Mouse (Mus musculus) hindbrain, embryonic 12.5 days (tissue): ENCODE measurements around the gene Gtf2ird2. TPM values are rescaled to one million over a fixed set of nuclear protein-coding genes. Genes with fewer than 3 reads are reported as not detected.

Experiments
- ATAC-seq: fragments of 200-750 bp; cut with Nextera tagmentation; 2 replicates; pipeline ENCODE4 v1.8.0; 2017; ENCODE audit warnings: moderate TSS enrichment; ENCODE audit not compliant: low FRiP score
- H3K27ac ChIP-seq: fragments of 300-500 bp; sonication (generic); 2 replicates; pipeline ENCODE4 v1.5.1; 2016; ENCODE audit warnings: mild to moderate bottlenecking
- H3K27me3 ChIP-seq: fragments of 300-500 bp; sonication (generic); 2 replicates; pipeline ENCODE4 v1.6.1; 2016; ENCODE audit warnings: mild to moderate bottlenecking
- H3K36me3 ChIP-seq: fragments of 300-500 bp; sonication (generic); 2 replicates; pipeline ENCODE4 v1.6.1; 2016; ENCODE audit warnings: mild to moderate bottlenecking
- H3K4me1 ChIP-seq: fragments of 300-500 bp; sonication (generic); 2 replicates; pipeline ENCODE4 v1.6.1; 2016
- H3K4me2 ChIP-seq: fragments of 300-500 bp; sonication (generic); replicated peaks from 2 replicates; pipeline ENCODE4 v1.6.1; 2016; ENCODE audit warnings: mild to moderate bottlenecking
- H3K4me3 ChIP-seq: fragments of 300-500 bp; sonication (generic); 2 replicates; pipeline ENCODE4 v1.5.1; 2016; ENCODE audit warnings: mild to moderate bottlenecking
- H3K9ac ChIP-seq: fragments of 300-500 bp; sonication (generic); 2 replicates; pipeline ENCODE4 v1.6.1; 2016; ENCODE audit warnings: mild to moderate bottlenecking, moderate library complexity
- H3K9me3 ChIP-seq: fragments of 300-500 bp; sonication (generic); replicated peaks from 2 replicates; pipeline ENCODE4 v1.6.1; 2016; ENCODE audit warnings: mild to moderate bottlenecking
- WGBS: fragments of 180-500 bp; shearing (Covaris S2); methylation state at CpG from one replicate; pipeline ENCODE4 v1.1.7; 2016; 5-methylcytosine and 5-hydroxymethylcytosine counted together
- polyA plus RNA-seq: library from polyadenylated mRNA; unstranded; fragments of >200 nt; fragmentation: Nextera tagmentation; extraction: Ambion mirVana; gene quantifications from 2 replicates; pipeline ENCODE4 v1.2.1, GENCODE M21; 2016

Gene Gtf2ird2
- 11.7 and 12.8 TPM in 2 replicates for polyA plus RNA-seq

DNA sequence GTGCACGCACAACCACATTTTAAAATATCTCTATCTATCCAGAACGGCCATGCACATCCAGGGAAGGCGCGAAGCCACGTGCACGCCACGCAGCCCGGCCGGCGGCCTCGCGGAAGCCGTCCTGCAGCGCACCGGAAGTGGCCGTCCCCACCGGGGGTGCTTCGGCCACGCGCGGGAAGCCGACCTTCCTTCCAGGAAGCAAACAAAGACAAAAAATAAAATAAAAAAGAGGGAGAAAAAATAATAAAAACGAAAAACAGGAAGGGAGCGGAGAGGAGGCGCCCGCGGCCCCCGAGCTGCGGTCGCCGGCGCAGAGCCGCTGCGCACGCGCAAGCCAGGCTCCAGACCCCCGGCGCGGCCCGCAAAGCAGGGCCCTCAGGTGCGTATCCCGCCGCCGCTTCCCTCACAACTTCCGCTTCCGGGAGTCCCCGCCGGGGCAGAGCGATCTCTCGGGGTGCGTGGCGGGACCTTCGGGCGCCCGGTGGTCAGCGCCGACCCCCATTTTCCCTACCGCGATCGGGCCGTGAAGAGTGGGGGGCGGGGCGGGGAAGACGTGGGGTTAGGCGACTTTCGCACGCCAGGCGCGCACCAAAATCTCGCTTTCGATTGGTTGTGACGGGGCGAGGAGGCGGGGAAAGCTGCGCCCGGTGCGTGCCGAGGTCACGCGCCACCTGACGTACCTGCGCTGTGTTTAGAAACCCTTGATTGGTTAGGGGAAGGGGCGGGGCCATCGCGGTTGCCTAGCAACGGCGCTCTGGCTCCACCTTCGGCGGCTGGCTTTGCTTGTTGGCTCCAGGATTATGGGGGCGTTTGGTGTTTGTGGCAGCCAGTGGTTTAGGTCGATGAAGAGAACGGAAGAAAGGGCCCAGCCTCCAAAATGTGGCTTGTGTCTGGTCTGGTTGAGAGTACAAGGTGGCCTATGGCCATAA is at the start of gene Gtf2ird2:
Gene Gtf2ird2 (plus strand): TSS at position 140 of the 929 bp plus-strand sequence.
- WGBS, result under 1% methylated on average over 83 of the region's 92 CpGs
- ATAC-seq, result peak; percentile 95
- H3K27ac ChIP-seq, result peak within 1 kb of the TSS; percentile 93

GRCm38 (mm10) chr5:134136022-134136421 is 47.8 kb upstream of the Gtf2ird2 start:
- Histone ChIP-seq H3K27me3 (no peaks in the 10 kb centered on the region), H3K4me3 (no peak overlapping the region), H3K9ac (no peak overlapping the region), H3K27ac (no peak overlapping the region), H3K9me3 (no peaks in the 10 kb centered on the region), H3K36me3 (peaks cover 80% of the 10 kb centered on the region), H3K4me2 (no peak overlapping the region), H3K4me1 (peaks cover 7% of the 10 kb centered on the region)
- no peak for ATAC-seq
- 95% methylated on average over 12 of the region's 12 CpGs for WGBS

More for the DNA sequence above, at the start of gene Gtf2ird2:
- Histone ChIP-seq H3K4me1 (peaks cover 19% of the 10 kb centered on the region), H3K9ac (peak within 1 kb of the TSS; percentile 79), H3K4me3 (peak within 1 kb of the TSS; percentile 76), H3K36me3 (no peaks in the 10 kb centered on the region), H3K4me2 (peak within 1 kb of the TSS; percentile 71), H3K9me3 (no peaks in the 10 kb centered on the region), H3K27me3 (no peaks in the 10 kb centered on the region)

DNA sequence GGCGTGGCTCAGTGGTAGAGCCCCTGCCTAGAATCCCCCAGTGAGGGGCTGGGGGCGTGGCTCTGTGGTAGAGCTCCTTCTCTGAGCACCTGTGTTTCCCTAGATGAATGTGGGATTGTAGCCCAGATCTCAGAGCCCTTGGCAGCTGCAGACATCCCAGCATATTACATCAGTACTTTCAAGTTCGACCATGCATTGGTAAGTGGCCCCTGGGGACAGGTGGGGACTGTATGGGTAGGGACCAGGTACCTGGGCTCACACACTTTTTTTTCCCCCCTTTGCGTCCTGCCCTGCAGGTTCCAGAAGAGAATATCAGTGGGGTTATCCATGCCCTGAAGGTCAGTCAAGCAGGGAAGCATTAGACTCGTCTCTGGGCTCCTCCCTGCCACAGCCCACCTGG is 45.9 kb upstream of the Gtf2ird2 start:
- Histone ChIP-seq H3K9ac (no peak overlapping the region), H3K27ac (no peak overlapping the region), H3K9me3 (0 out of 2 replicates have a peak, but pooled peaks cover 8% of the 10 kb centered on the region), H3K36me3 (peaks cover 88% of the 10 kb centered on the region), H3K27me3 (no peaks in the 10 kb centered on the region), H3K4me2 (no peak overlapping the region), H3K4me3 (no peak overlapping the region), H3K4me1 (no peaks in the 10 kb centered on the region)
- no peak for ATAC-seq
- 80% methylated on average over 5 of the region's 5 CpGs for WGBS

GRCm38 (mm10) chr5:134139429-134139828 is 44.4 kb upstream of the Gtf2ird2 start:
- ATAC-seq, result no peak

GRCm38 (mm10) chr5:134141236-134141635 is 42.6 kb upstream of the Gtf2ird2 start:
- 72% methylated on average over 7 of the region's 7 CpGs for WGBS
- Histone ChIP-seq H3K4me2 (no peak overlapping the region), H3K9me3 (0 out of 2 replicates have a peak, but pooled peaks cover 8% of the 10 kb centered on the region), H3K4me3 (no peak overlapping the region), H3K36me3 (peaks cover 79% of the 10 kb centered on the region), H3K27me3 (no peaks in the 10 kb centered on the region), H3K4me1 (no peaks in the 10 kb centered on the region), H3K27ac (no peak overlapping the region), H3K9ac (no peak overlapping the region)
- ATAC-seq, result no peak

More at GRCm38 (mm10) chr5:134139429-134139828, 44.4 kb upstream of the Gtf2ird2 start:
- H3K9ac ChIP-seq, result no peak overlapping the region
- no peak overlapping the region for H3K4me2 ChIP-seq
- H3K4me3 ChIP-seq, result no peak overlapping the region
- H3K27me3 ChIP-seq, result no peaks in the 10 kb centered on the region
- WGBS, result 91% methylated on average over 6 of the region's 6 CpGs
- 0 out of 2 replicates have a peak, but pooled peaks cover 8% of the 10 kb centered on the region for H3K9me3 ChIP-seq
- H3K27ac ChIP-seq, result no peak overlapping the region
- peaks cover 90% of the 10 kb centered on the region for H3K36me3 ChIP-seq
- H3K4me1 ChIP-seq, result no peaks in the 10 kb centered on the region

DNA sequence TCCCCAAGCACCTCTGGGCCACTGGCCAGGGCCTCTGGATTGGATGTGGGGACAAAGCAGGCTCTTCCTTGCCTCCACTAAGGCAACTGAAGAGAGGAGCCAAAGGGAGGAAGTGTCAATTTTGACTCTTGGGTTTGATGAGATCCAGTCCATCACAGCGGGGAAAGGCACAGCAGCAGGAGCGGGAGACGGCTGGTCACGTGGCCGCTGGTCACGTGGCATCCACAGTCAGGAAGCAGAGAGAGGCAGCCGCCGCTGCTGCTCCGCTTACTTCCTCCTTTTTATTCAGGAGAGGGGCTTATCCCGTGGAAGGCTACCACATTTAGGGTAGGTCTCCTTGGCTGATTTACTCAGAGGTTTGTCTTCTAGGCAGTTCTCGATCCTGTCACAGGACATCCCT is 41.4 kb upstream of the Gtf2ird2 start:
- Histone ChIP-seq H3K4me2 (no peak overlapping the region), H3K36me3 (peaks cover 67% of the 10 kb centered on the region), H3K27me3 (no peaks in the 10 kb centered on the region), H3K9ac (no peak overlapping the region), H3K9me3 (0 out of 2 replicates have a peak, but pooled peaks cover 8% of the 10 kb centered on the region), H3K4me3 (no peak overlapping the region), H3K27ac (no peak overlapping the region), H3K4me1 (no peaks in the 10 kb centered on the region)
- WGBS, result 82% methylated on average over 11 of the region's 11 CpGs
- no peak for ATAC-seq

- no peak overlapping the region for H3K4me3 ChIP-seq
- ATAC-seq, result no peak
- 94% methylated on average over 8 of the region's 8 CpGs for WGBS
Measured at GRCm38 (mm10) chr5:134144986-134145385, 38.8 kb upstream of the Gtf2ird2 start.

GRCm38 (mm10) chr5:134147194-134147753 is 36.5 kb upstream of the Gtf2ird2 start:
- Histone ChIP-seq H3K36me3 (peaks cover 63% of the 10 kb centered on the region), H3K27ac (no peak overlapping the region), H3K4me1 (no peaks in the 10 kb centered on the region), H3K9ac (no peak overlapping the region), H3K27me3 (no peaks in the 10 kb centered on the region), H3K4me2 (no peak overlapping the region), H3K4me3 (no peak overlapping the region), H3K9me3 (0 out of 2 replicates have a peak, but pooled peaks cover 5% of the 10 kb centered on the region)
- WGBS, result 89% methylated on average over 10 of the region's 10 CpGs
- no peak for ATAC-seq

More at GRCm38 (mm10) chr5:134144986-134145385, 38.8 kb upstream of the Gtf2ird2 start:
- H3K27me3 ChIP-seq, result no peaks in the 10 kb centered on the region
- H3K36me3 ChIP-seq, result peaks cover 61% of the 10 kb centered on the region
- H3K9ac ChIP-seq, result no peak overlapping the region
- H3K27ac ChIP-seq, result no peak overlapping the region
- no peaks in the 10 kb centered on the region for H3K4me1 ChIP-seq
- H3K4me2 ChIP-seq, result no peak overlapping the region
- 0 out of 2 replicates have a peak, but pooled peaks cover 8% of the 10 kb centered on the region for H3K9me3 ChIP-seq

GRCm38 (mm10) chr5:134148153-134148552 is 35.7 kb upstream of the Gtf2ird2 start:
- Histone ChIP-seq H3K27me3 (no peaks in the 10 kb centered on the region), H3K9ac (no peak overlapping the region), H3K4me2 (no peak overlapping the region), H3K36me3 (peaks cover 55% of the 10 kb centered on the region), H3K4me3 (no peak overlapping the region), H3K9me3 (0 out of 2 replicates have a peak, but pooled peaks cover 3% of the 10 kb centered on the region), H3K27ac (no peak overlapping the region), H3K4me1 (no peaks in the 10 kb centered on the region)
- ATAC-seq, result no peak
- WGBS, result 92% methylated on average over 4 of the region's 4 CpGs

- Histone ChIP-seq H3K27me3 (no peaks in the 10 kb centered on the region), H3K4me2 (no peak overlapping the region), H3K4me3 (no peak overlapping the region), H3K4me1 (no peaks in the 10 kb centered on the region), H3K27ac (no peak overlapping the region), H3K36me3 (peaks cover 65% of the 10 kb centered on the region), H3K9ac (no peak overlapping the region), H3K9me3 (0 out of 2 replicates have a peak, but pooled peaks cover 3% of the 10 kb centered on the region)
- no peak for ATAC-seq
- WGBS, result 91% methylated on average over 11 of the region's 11 CpGs
Measured at GRCm38 (mm10) chr5:134151895-134152294, 31.9 kb upstream of the Gtf2ird2 start.

DNA sequence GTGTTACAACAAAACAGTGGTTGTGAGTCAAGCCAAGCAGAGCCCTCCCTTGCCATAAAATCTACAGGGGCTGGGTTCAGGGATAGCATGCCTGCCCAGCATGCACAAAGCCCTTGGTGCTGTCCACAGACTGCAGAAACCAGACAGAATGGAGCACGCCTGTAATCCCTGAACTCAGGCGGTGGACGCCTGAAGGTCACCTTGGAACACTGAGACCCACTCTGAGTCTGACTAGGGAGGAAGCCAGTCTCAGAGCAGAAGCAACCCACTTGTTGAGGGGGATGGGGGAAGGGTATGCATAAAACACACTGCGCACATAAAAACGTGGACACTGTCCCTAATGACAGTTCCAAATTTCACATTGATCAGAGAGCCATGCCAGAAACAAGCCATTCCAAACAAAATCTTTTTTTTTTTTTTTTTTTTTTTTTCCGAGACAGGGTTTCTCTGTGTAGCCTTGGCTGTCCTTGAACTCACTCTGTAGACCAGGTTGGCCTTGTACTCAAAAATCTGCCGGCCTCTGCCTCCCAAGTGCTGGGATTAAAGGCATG is 27.8 kb upstream of the Gtf2ird2 start:
- Histone ChIP-seq H3K36me3 (peaks cover 63% of the 10 kb centered on the region), H3K27me3 (no peaks in the 10 kb centered on the region), H3K27ac (no peak overlapping the region), H3K4me3 (no peak overlapping the region), H3K9me3 (no peaks in the 10 kb centered on the region), H3K9ac (no peak overlapping the region), H3K4me2 (no peak overlapping the region), H3K4me1 (no peaks in the 10 kb centered on the region)
- WGBS, result 96% methylated on average over 7 of the region's 7 CpGs
- no peak for ATAC-seq

DNA sequence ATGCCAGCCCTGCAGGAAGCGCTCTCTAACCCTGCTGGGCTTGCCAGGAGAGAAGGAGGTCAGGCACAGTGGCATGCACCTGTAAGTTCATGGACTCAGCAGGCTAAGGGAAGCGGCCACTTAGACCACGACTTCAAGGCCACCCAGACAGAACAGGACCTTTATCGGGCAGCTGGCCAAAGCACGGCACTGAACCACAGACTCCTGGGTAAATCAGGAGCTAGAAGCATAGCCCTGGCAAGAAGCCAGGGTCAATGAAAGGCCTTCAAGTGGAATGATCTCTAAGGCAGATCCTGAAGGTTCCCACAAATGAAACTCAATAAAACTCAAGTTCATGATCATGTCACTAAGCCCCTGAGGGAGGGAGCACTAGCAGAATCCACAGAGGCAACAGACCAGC is 19.1 kb upstream of the Gtf2ird2 start:
- H3K4me2 ChIP-seq, result no peak overlapping the region
- ATAC-seq, result no peak
- H3K4me1 ChIP-seq, result 0 out of 2 replicates have a peak, but pooled peaks cover 4% of the 10 kb centered on the region
- no peak overlapping the region for H3K4me3 ChIP-seq
- H3K9ac ChIP-seq, result no peak overlapping the region
- no peaks in the 10 kb centered on the region for H3K9me3 ChIP-seq
- peaks cover 41% of the 10 kb centered on the region for H3K36me3 ChIP-seq
- 72% methylated on average over 5 of the region's 5 CpGs for WGBS
- H3K27me3 ChIP-seq, result no peaks in the 10 kb centered on the region
- H3K27ac ChIP-seq, result no peak overlapping the region
